Mouse (Mus musculus): Measurements from ENCODE around the gene Btbd35f25.
"Not testable (repeated sequence)": the region's sequence is repeated elsewhere in the genome, so short reads cannot be mapped to it uniquely, and the experiment has no call there.

Gene Btbd35f25

DNA sequence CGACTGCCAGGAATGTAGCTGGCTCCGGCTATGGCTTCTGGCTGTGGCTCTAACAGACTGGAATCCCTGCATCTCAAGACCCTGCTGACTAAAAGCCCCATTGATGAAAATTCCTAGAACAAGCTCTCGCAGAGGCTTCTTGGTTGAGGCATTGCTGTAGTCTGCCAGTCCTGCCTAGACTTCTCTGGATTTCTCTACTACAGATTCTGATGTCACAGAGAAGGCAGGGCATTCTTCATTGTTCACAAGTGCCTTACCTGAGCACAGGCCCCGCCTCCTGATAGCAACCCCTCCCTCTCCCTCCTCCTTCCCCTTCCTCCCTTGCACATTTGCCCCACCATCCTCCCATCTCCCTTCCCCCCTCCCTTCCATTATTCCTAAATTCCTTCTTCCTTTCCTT, at the start of gene Btbd35f25:
TSS of gene Btbd35f25 (minus strand) at position 101 of the 400 bp plus-strand sequence.
- in situ Hi-C loops (cut with MboI, MseI), result not testable (repeated sequence)

DNA sequence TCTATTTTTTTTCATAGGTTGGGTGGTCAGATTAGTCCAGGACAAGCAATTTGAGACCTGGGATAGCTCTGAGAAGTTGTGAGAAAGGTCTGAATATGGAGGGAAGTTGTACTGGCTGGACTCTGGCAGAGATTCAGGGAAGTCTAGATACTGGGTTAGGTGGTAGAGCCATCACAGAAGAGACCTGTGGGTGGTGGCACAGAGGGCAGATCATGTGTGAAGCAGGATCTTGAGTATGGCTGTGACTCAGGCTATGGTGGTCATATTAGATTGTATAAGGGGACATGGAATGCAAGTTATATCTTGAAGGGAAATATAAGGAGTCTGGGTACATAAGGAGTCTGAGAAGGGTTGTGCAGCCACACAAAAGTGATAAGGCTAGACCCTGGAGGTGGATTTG, 49.3 kb upstream of the Btbd35f25 start:
- in situ Hi-C loops (cut with MboI, MseI), result loop anchor here (25.0 kb wide), 2 partner anchors 179 to 496 kb away; no protein-coding TSS in a partner anchor

DNA sequence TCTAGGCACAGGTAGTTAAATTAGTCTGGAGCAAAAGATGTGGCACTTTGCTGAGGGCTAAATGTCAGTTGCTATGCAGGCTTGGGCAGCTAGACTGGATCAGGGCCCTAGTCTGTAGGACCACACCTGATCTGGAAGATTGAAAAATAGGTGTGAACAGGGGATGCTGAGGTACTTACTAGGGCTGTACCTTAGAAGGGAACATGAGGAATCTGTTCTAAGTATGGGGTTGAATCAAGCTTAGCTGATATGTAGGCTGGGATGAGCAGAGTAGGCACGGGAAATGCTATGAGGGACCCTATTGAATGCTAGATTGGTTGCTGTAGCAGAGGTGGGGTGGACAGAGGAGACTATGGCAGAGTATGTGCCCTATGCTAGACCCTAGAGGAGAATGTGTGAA, 47.0 kb upstream of the Btbd35f25 start:
- in situ Hi-C loops (cut with MboI, MseI), result loop anchor here (5.0 to 25.0 kb wide), 3 partner anchors 177 to 1138 kb away; no protein-coding TSS in a partner anchor

DNA sequence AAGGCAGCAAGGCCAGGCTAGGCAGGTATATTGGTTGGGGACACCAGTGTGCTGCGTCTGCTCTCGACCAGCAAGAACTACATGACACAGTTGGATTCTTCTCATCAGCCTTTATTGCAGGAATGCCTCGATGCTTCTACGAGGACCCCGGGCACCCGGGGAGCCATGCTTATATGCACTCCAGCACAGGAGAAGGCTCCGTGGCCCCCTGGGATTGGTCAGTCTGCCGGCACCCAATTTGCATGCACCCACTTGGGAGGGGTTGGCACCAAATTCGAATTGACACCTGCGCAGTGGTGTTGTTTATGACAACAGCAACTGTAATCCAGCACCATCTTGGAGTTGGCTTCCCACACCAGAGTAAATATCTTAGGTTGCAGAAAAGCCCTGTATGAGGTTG, 28.1 kb upstream of the Btbd35f25 start:
- in situ Hi-C loops (cut with MboI, MseI), result loop anchor here (25.0 kb wide), 1 partner anchor 817 kb away; the partner anchor contains the start of gene Btbd35f1

DNA sequence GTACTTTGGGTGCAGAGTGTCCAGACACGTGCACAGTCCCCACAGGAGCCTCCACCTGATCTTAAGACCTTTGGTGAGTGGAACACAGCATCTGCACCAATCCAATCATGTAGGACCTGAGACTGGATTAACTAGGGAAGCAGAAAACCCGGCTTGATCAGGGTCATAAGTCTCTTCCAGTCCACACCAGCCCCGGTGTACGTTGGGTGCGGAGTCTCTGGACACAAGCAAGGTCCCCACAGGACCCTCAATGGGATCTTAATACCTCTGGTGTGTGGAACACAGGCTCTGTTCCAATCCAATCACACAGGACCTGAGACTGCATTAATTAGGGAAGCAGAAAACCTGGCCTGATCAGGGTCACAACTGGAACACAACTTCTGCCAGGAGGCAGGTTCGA, 20.0 kb upstream of the Btbd35f25 start:
- in situ Hi-C loops (cut with MboI, MseI), result loop anchor here (10.0 to 25.0 kb wide), 2 partner anchors 718 to 825 kb away; partner anchors contain the start of gene Btbd35f1

Measured in regulatory T cell (primary cell).